Mouse (Mus musculus): ENCODE data around the gene Pdzrn3.

GRCm38 (mm10) chr6:101268266-101268665, 109.4 kb downstream of the Pdzrn3 start:
- no peak for TF ChIP-seq ZNF384 (IDR thresholded peaks at IDR 0.05; ENCODE audit: low read depth, low read length)
- no peak for TF ChIP-seq HCFC1 (IDR thresholded peaks at IDR 0.05; ENCODE audit: borderline replicate concordance, insufficient read depth, low read length)
- no peak for TF ChIP-seq ZC3H11A (IDR thresholded peaks at IDR 0.05; ENCODE audit: borderline replicate concordance, low read depth, low read length)
- no peak for TF ChIP-seq MAFK (IDR thresholded peaks at IDR 0.05; ENCODE audit: insufficient read depth, low read depth, low read length)

Measured in ES-E14 (cell line).